Mouse (Mus musculus): ENCODE measurements around the gene Fam110a. TPM values are rescaled to one million over a fixed set of nuclear protein-coding genes. Genes with fewer than 3 reads are reported as not detected.
A peak's percentile ranks its signal among the peaks of the same experiment; 100 is the strongest.

The Fam110a gene
- 19.9 and 20.5 TPM in 2 replicates for polyA plus RNA-seq (2012; ENCODE audit: insufficient read depth, insufficient read length, missing spikeins)

- no peak; the same call in 1 of the 2 replicates for TF ChIP-seq POLR2A (IDR thresholded peaks at IDR 0.05; ENCODE audit: borderline replicate concordance, low read depth, low read length)
- H3K4me3 ChIP-seq (ENCODE audit: insufficient read depth, low read length): peak within 1 kb of the TSS; percentile 74
- H3K27ac ChIP-seq (ENCODE audit: insufficient read depth, low read depth, low read length): peak within 1 kb of the TSS; percentile 37
- H3K4me1 ChIP-seq (ENCODE audit: control insufficient read depth, insufficient read depth, low read length): peaks cover 25% of the 10 kb centered on the region
Observed at GRCm38 (mm10) chr2:151979470-151980354, at the start of gene Fam110a. Gene Fam110a, minus strand, starts transcription at chr2:151980219.

- Histone ChIP-seq H3K4me1 (ENCODE audit: control insufficient read depth, insufficient read depth, low read length) (no peaks in the 10 kb centered on the region), H3K27ac (ENCODE audit: insufficient read depth, low read depth, low read length) (no peak overlapping the region), H3K4me3 (ENCODE audit: insufficient read depth, low read length) (peak overlapping the region; percentile 71)
- no peak for TF ChIP-seq POLR2A (IDR thresholded peaks at IDR 0.05; ENCODE audit: borderline replicate concordance, low read depth, low read length)
- TF ChIP-seq CTCF (IDR thresholded peaks at IDR 0.05; ENCODE audit: low read depth, low read length): peak; percentile 67
Observed at GRCm38 (mm10) chr2:152029252-152030082, 49.4 kb upstream of the Fam110a start.

- TF ChIP-seq CTCF (IDR thresholded peaks at IDR 0.05; ENCODE audit: low read depth, low read length) (no peak), POLR2A (IDR thresholded peaks at IDR 0.05; ENCODE audit: borderline replicate concordance, low read depth, low read length) (no peak)
- Histone ChIP-seq H3K4me3 (ENCODE audit: insufficient read depth, low read length) (no peak overlapping the region), H3K4me1 (ENCODE audit: control insufficient read depth, insufficient read depth, low read length) (no peaks in the 10 kb centered on the region), H3K27ac (ENCODE audit: insufficient read depth, low read depth, low read length) (no peak overlapping the region)
Observed at GRCm38 (mm10) chr2:152024883-152025422, 44.9 kb upstream of the Fam110a start.

- Histone ChIP-seq H3K27ac (ENCODE audit: insufficient read depth, low read depth, low read length) (no peak overlapping the region), H3K4me1 (ENCODE audit: control insufficient read depth, insufficient read depth, low read length) (no peaks in the 10 kb centered on the region), H3K4me3 (ENCODE audit: insufficient read depth, low read length) (no peak overlapping the region)
- TF ChIP-seq POLR2A (IDR thresholded peaks at IDR 0.05; ENCODE audit: borderline replicate concordance, low read depth, low read length): no peak
- TF ChIP-seq CTCF (IDR thresholded peaks at IDR 0.05; ENCODE audit: low read depth, low read length): no peak
Observed at GRCm38 (mm10) chr2:152022022-152022421, 42.0 kb upstream of the Fam110a start.

- peak; percentile 58 for TF ChIP-seq CTCF (IDR thresholded peaks at IDR 0.05; ENCODE audit: low read depth, low read length)
- no peak for TF ChIP-seq POLR2A (IDR thresholded peaks at IDR 0.05; ENCODE audit: borderline replicate concordance, low read depth, low read length)
- Histone ChIP-seq H3K4me3 (ENCODE audit: insufficient read depth, low read length) (no peak overlapping the region), H3K27ac (ENCODE audit: insufficient read depth, low read depth, low read length) (no peak overlapping the region), H3K4me1 (ENCODE audit: control insufficient read depth, insufficient read depth, low read length) (no peaks in the 10 kb centered on the region)
Observed at GRCm38 (mm10) chr2:152020255-152020654, 40.2 kb upstream of the Fam110a start.

GRCm38 (mm10) chr2:152016666-152017065 is 36.6 kb upstream of the Fam110a start:
- Histone ChIP-seq H3K4me3 (ENCODE audit: insufficient read depth, low read length) (no peak overlapping the region), H3K27ac (ENCODE audit: insufficient read depth, low read depth, low read length) (no peak overlapping the region), H3K4me1 (ENCODE audit: control insufficient read depth, insufficient read depth, low read length) (no peaks in the 10 kb centered on the region; the same call in 1 of the 2 replicates)
- TF ChIP-seq CTCF (IDR thresholded peaks at IDR 0.05; ENCODE audit: low read depth, low read length) (no peak), POLR2A (IDR thresholded peaks at IDR 0.05; ENCODE audit: borderline replicate concordance, low read depth, low read length) (no peak)

GRCm38 (mm10) chr2:152015997-152016396 is 36.0 kb upstream of the Fam110a start:
- TF ChIP-seq CTCF (IDR thresholded peaks at IDR 0.05; ENCODE audit: low read depth, low read length) (no peak), POLR2A (IDR thresholded peaks at IDR 0.05; ENCODE audit: borderline replicate concordance, low read depth, low read length) (no peak)
- no peaks in the 10 kb centered on the region; the same call in 1 of the 2 replicates for H3K4me1 ChIP-seq (ENCODE audit: control insufficient read depth, insufficient read depth, low read length)
- H3K4me3 ChIP-seq (ENCODE audit: insufficient read depth, low read length): no peak overlapping the region
- H3K27ac ChIP-seq (ENCODE audit: insufficient read depth, low read depth, low read length): no peak overlapping the region

GRCm38 (mm10) chr2:152012701-152013100 is 32.7 kb upstream of the Fam110a start:
- Histone ChIP-seq H3K4me1 (ENCODE audit: control insufficient read depth, insufficient read depth, low read length) (no peaks in the 10 kb centered on the region; the same call in 1 of the 2 replicates), H3K4me3 (ENCODE audit: insufficient read depth, low read length) (no peak overlapping the region), H3K27ac (ENCODE audit: insufficient read depth, low read depth, low read length) (no peak overlapping the region)
- TF ChIP-seq CTCF (IDR thresholded peaks at IDR 0.05; ENCODE audit: low read depth, low read length) (no peak), POLR2A (IDR thresholded peaks at IDR 0.05; ENCODE audit: borderline replicate concordance, low read depth, low read length) (no peak)

- H3K4me1 ChIP-seq (ENCODE audit: control insufficient read depth, insufficient read depth, low read length): no peaks in the 10 kb centered on the region; the same call in 1 of the 2 replicates
- H3K4me3 ChIP-seq (ENCODE audit: insufficient read depth, low read length): no peak overlapping the region
- H3K27ac ChIP-seq (ENCODE audit: insufficient read depth, low read depth, low read length): no peak overlapping the region
- TF ChIP-seq POLR2A (IDR thresholded peaks at IDR 0.05; ENCODE audit: borderline replicate concordance, low read depth, low read length) (no peak), CTCF (IDR thresholded peaks at IDR 0.05; ENCODE audit: low read depth, low read length) (no peak)
Observed at GRCm38 (mm10) chr2:152012222-152012621, 32.2 kb upstream of the Fam110a start.
